Mouse (Mus musculus) liver, postnatal 0 days (tissue): ENCODE results near the gene Pfkp.

Experiments
- CTCF ChIP-seq: sonication (generic); IDR thresholded peaks from 2 replicates; pipeline ENCODE4 v1.5.1; 2016; ENCODE audit warnings: antibody characterized with exemption, low read depth
- EP300 ChIP-seq: IDR thresholded peaks from 2 replicates; pipeline ENCODE4 v1.6.1; 2016; ENCODE audit warnings: antibody characterized with exemption, low read depth, mild to moderate bottlenecking

DNA sequence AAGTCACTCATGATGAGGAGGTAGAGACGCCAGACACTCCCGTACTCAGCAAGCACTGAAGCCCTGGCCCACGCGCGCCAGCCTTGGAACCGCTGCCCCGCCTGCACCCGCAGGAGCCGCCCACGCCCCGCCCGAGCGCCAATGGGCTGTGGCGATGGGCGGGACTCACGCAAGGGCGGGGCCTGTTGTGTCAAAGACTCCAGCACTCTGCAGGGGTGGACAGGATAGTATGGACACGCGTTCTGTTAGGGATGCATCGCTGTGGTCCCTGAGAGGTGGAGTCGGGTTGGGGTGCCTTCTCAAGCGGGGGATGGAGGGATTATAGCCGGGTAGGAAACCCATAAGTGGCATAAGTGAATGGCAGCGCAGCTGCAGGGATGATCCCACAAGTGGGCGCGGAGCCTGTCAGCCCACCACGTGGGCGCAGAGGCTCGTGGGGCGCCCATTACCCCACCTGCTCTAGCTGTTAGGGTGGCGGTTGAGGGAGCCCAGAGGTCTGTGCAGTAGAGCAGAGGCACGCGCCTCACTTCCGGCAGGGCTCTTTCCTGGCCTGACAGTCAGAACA is at the start of gene Pfkp:
- no peak for TF ChIP-seq CTCF
- TF ChIP-seq EP300, result no peak
